Mouse (Mus musculus): Measurements from ENCODE around the gene Gucd1. TPM values are rescaled to one million over a fixed set of nuclear protein-coding genes. Genes with fewer than 3 reads are reported as not detected.
"Not testable (repeated sequence)": the region's sequence is repeated elsewhere in the genome, so short reads cannot be mapped to it uniquely, and the experiment has no call there.

Gucd1 gene
- polyA plus RNA-seq, 2 experiments from 2014 or later, result 16.2 to 23.0 TPM

GRCm38 (mm10) chr10:75429522-75430146 lies 88.1 kb downstream of the Gucd1 start:
- ATAC-seq, result no peak

GRCm38 (mm10) chr10:75429004-75429380 lies 88.8 kb downstream of the Gucd1 start:
- no peak for ATAC-seq

DNA sequence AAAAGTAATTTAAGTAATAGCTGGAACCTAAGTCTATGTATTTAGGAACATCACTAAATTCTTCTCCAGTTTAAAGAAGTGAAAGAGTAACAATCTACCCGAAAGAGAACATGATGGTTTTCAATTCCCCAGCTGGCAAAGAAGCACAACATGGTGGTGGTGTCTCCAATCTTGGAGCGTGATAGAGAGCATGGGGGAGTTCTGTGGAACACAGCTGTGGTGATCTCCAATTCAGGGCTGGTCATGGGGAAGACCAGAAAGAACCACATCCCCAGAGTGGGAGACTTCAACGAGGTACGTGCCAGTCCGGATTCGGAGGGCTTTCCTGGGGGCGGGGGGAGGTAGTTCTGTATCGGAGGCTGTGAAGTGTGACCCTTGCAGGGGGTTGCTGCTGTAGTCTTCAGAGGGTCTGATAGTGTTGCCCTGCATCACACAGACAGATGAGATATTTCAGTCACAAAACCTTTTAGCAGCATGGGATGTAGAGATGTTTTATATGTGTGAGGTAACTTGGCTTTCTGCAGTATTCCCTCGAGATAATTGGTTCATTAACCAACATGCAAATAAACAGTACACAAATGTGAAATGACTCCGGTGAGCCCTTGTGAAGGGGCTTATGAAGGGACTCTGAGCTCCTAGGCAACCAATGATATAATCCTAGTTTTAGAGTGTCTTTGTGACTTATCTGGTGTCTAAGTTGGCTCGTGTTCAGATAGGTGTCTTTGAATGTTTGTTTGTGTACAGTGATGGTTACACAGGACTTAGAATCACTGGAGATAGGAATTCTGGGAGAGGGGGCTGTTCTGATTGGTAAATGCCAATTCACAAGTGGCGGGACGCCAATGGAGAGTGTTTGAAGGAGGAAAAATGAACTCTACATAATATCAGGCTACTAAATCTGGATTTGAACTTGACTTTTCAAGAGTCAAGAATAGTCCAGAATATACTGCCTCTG lies 89.4 kb downstream of the Gucd1 start:
- ATAC-seq, result no peak

DNA sequence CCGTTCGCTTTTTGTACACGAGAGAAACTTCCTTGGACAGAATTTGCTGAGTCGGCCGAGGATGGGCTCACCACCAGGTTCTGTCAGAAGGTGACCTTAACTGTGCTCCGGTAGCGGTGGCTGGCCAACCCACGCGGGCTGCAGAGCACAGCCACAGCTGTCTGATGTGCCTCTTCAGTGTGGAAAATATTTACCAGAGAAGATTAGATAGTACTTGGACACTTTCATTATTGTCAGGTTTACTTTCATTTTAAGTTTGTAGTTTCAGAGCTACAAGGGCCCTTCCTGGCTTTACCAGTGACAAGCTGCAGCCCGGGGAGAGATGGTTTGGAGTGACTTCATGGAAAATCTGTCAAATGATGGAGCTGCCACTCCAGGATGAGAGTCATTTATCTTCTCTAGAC lies 93.3 kb downstream of the Gucd1 start:
- ATAC-seq, result peak; percentile 93

- no peak for ATAC-seq
Observed at GRCm38 (mm10) chr10:75418747-75419146, 99.0 kb downstream of the Gucd1 start.

GRCm38 (mm10) chr10:75417363-75418042 lies 100.3 kb downstream of the Gucd1 start:
- ATAC-seq, result peak; percentile 73

DNA sequence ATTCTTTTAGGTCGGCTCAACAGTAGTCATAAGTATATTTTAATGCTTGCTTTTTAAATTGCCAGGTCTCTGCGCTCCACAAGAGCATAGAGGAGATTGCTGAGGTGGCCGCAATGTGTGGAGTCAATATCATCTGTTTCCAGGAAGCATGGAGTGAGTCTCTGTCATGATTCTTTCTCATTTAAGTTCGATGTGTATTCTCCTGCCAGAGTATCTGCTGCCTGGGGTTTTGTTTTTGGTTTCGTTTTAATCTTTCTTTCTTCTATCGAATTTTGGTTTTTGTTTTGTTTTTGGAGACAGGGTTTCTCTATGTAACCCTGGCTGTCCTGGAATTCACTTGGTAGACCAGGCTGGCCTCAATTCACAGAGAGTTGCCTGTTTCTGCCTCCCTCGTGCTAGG lies 102.8 kb downstream of the Gucd1 start:
- ATAC-seq, result peak; percentile 75

GRCm38 (mm10) chr10:75412114-75413103 lies 105.4 kb downstream of the Gucd1 start:
- ATAC-seq, result no peak

DNA sequence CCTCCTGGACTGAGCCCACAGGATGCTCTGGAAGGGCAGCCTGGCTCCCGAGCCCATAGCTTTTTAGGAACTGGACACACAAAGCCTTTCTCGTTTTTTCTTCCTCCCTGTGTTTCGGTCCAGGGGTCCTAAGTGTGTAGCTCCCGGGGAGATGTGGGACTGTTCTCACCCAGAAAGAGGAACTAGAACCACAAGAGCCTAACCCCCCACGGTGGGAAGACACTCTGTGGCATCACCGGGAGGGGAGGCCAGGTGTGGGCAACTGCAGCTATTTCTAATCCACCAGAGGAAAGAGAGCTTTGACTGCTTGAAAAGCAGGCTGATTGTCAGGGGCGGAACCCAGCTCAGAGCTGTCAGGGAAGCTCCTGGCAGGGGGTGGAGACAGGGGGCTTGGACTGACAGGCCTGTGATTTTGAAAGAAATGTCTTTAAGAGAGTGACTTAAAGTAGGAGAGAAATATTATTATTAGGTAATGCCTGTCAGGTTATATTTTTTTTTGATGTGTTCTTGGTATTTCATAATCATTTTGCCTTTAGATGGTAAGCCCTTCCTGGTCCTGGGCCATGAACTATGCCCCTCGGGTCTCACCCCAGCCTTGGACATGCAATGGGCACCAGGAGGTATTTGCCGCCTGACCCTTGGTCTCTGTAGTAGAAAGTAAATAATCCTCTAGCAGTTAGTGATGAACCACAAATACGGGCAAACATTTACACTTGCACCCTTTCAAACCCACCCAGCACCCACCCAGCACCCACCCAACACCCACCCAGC lies 106.2 kb downstream of the Gucd1 start:
- not testable (repeated sequence) for ATAC-seq

DNA sequence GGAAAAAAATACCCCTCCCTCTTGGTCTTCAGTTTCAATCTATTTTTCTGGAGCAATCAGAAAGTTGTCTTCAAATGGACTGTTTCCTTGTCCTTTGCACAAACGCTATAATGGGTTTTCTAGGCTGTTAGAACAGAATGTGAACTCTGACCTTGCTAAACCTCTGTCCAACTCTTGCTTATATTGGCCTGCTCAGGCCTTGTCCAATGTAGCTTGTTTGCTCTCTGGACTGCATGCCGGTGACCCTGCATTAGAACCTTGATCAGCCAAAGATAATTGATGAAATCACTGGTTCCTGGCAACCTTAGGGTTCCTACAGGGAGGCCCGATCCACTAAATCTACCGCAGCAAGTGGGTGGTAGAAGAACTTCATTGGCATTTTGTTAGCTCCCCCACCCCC lies 110.0 kb downstream of the Gucd1 start:
- ATAC-seq, result no peak

DNA sequence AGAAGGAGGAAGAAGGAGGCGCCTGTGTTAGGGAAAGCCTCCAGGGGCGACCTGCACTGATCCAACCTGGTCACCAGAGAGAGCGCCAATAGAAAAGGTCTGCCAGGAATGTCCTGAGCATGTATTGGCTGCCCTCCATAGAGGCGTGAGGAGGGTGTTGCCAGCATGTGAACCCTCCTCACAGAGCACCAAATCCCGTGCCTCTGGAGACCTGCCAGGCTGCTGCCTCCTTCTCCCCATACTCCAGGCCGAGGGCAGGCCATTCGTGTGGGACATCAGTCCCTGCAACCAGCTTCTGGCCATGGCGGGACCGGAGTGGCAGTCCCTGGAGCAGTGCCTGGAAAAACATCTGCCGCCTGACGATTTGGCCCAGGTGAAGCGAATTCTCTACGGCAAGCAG lies 111.0 kb downstream of the Gucd1 start:
- ATAC-seq, result no peak

DNA sequence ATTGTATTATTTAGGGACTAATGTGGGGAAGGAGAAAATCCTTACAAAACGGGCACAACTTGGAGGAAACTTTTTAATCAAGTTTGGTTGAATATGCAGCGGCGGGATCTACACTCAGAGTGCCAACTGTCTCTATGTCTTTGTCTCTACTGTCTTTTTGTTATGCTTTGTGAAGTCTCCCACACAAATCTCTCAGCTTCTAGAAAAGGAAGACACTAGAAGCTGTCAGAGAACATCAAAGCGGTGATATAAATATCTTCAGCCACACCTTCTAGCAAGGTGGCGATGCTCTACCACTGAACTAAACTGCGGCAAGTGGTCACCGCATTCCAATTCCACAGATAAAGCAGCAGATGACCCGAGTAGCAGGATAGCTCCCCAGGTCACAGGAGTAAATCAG lies 111.9 kb downstream of the Gucd1 start:
- peak; percentile 82 for ATAC-seq

DNA sequence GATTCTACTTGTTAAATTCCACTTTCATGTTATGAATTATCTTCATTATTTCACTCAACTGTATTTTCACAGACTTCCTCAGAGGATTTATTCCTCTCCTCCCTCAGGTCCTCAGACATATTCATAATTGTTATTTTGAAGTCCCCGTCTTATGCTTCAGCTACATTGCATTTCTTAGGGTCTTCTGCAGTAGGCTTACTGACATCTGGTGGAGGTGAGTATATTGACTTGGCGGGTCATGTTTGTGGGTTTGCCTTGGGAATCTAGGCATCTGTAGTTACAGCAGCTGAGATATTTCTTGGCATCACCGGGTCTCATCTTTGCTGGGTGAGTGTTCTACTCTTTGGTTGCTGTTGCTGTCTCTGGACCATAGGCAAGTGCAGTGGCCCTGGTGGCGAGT lies 116.8 kb downstream of the Gucd1 start, which contains the start of gene Upb1:
Gene Upb1 (plus strand): TSS at position 158 of the 400 bp plus-strand sequence.
- ATAC-seq, result no peak

GRCm38 (mm10) chr10:75396966-75397365 lies 120.8 kb downstream of the Gucd1 start:
- ATAC-seq, result peak; percentile 83

DNA sequence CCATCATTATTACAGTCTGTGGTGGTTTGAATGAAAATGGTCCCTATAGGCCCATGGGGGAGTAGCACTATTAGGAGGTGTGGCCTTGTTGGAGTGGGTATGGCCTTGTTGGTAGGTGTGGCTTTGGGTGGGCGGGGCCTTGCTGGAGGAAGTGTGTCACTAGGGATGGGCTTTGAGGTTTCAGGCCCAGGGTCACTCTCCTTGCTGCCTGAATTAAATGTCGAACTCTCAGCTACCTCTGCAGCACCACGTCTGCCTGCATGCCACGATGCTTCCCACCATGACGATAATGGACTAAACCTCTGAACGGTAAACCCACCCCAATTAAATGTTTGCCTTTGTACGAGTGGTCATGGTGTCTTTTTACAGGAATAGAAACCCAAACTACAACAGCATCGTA lies 123.0 kb downstream of the Gucd1 start:
- no peak for ATAC-seq

- ATAC-seq, result peak; percentile 47
Observed at GRCm38 (mm10) chr10:75390832-75391231, 126.9 kb downstream of the Gucd1 start.

- ATAC-seq, result peak; percentile 62
Observed at GRCm38 (mm10) chr10:75390156-75390555, 127.6 kb downstream of the Gucd1 start.

- no peak for ATAC-seq
Observed at GRCm38 (mm10) chr10:75378688-75379087, 139.1 kb downstream of the Gucd1 start.

- not testable (repeated sequence) for ATAC-seq
Observed at GRCm38 (mm10) chr10:75373655-75374351, 144.0 kb downstream of the Gucd1 start.

DNA sequence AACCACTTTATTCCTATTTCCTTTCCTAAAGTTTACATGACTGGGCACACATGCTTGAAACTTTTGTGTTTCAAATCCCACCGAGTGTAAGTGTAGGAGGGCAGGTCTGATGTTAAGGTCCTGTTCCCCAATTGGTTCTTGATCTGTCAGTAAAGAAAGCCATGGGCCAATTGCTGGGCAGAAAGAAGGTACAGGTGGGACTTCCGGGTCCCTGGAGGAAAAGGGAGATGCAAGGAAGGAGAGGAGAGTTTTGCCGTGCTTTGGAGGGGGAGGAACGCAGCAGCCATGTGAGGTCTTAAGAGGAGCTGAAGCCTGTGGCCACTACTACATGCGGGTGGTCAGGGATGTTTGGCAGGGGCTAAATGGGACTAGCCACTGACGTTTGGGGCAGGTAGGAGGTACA lies 152.5 kb downstream of the Gucd1 start:
- ATAC-seq, result peak; percentile 96
